18 mouse cellular contexts compared by ENCODE assay signal in the genomic region with DNA sequence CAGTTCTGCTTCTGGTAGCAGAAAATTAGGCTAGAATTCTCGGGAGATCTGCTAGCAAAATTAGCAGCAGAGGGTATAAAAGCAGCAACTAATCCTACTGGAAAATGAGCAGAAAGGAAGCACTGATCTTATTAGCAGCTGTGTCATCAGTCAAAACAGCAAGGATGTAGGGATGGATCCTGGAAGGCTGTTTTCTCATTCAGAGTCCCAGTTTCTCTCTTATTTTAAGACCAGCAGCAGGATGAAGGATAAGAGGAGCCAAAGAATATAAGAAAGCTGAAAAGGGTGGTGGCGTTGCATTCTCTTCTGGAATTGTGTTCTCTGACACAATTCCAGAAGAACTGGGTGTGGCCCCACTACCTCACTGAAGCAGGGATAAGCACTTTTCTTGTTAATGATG.
DNase-seq lines count a peak whose midpoint lies in the region; ATAC-seq lines count a peak whose summit lies in the region.
"Had no signal": no experiment of that assay in that cellular context is flagged by ENCODE, and none has a peak within 500 bp of the region (broad histone marks: within the 10 kb centered on the region; RNA-seq: fewer than 3 reads in every experiment).

No protein-coding gene starts in this region.

- no peaks in the 10 kb centered on the region for H3K36me3 ChIP-seq in hindbrain, embryonic 16.5 days (ENCODE audit: control insufficient read depth, insufficient read depth, low read length)
- H3K36me3 ChIP-seq in hindbrain, embryonic 13.5 days = no peaks in the 10 kb centered on the region
- H3K36me3 ChIP-seq in neural tube, embryonic 13.5 days = no peaks in the 10 kb centered on the region
- H3K36me3 ChIP-seq: embryonic facial prominence, embryonic 12.5 days; forebrain, embryonic 12.5 days; heart, embryonic 12.5 days had no signal

- H3K9ac ChIP-seq in hindbrain, embryonic 16.5 days (ENCODE audit: low read depth, low read length) = no peak overlapping the region
- H3K9ac ChIP-seq in hindbrain, embryonic 13.5 days = no peak overlapping the region
- no peak overlapping the region for H3K9ac ChIP-seq in neural tube, embryonic 13.5 days
- H3K9ac ChIP-seq: embryonic facial prominence, embryonic 12.5 days; forebrain, embryonic 12.5 days; heart, embryonic 12.5 days had no signal

- no peak for DNase-seq in neural tube, embryonic 10.5 days (ENCODE audit: extremely low spot score, low spot score)
- peak; percentile 33 for DNase-seq in brain, adult 2 months (ENCODE audit: low read depth, low spot score)
- DNase-seq in retina, embryonic 14.5 days (ENCODE audit: low spot score) = no peak
- DNase-seq: adrenal gland, postnatal 14 days; cerebellum, adult 18-20 months; cerebellum, adult 9-11 months; gastrocnemius, adult 2 months; gastrocnemius, postnatal 25 days; kidney, adult 11 months had no signal

- no peak overlapping the region for H3K4me2 ChIP-seq in hindbrain, embryonic 16.5 days (ENCODE audit: low read length)
- H3K4me2 ChIP-seq in hindbrain, embryonic 13.5 days = no peak overlapping the region
- no peak overlapping the region for H3K4me2 ChIP-seq in neural tube, embryonic 13.5 days
- H3K4me2 ChIP-seq: embryonic facial prominence, embryonic 12.5 days; forebrain, embryonic 12.5 days; heart, embryonic 12.5 days had no signal

- no peaks in the 10 kb centered on the region; the same call in 1 of the 2 replicates for H3K9me3 ChIP-seq in hindbrain, embryonic 16.5 days (ENCODE audit: control insufficient read depth, low read length)
- peaks cover 7% of the 10 kb centered on the region; the same call in 1 of the 2 replicates for H3K9me3 ChIP-seq in hindbrain, embryonic 13.5 days
- H3K9me3 ChIP-seq in neural tube, embryonic 13.5 days = peaks cover 7% of the 10 kb centered on the region
- H3K9me3 ChIP-seq: embryonic facial prominence, embryonic 12.5 days; forebrain, embryonic 12.5 days had no signal

- H3K27me3 ChIP-seq in hindbrain, embryonic 16.5 days (replicated peaks; ENCODE audit: control insufficient read depth, insufficient read depth, low read length) = no peaks in the 10 kb centered on the region
- H3K27me3 ChIP-seq in hindbrain, embryonic 13.5 days = no peaks in the 10 kb centered on the region
- no peaks in the 10 kb centered on the region for H3K27me3 ChIP-seq in neural tube, embryonic 13.5 days
- H3K27me3 ChIP-seq: embryonic facial prominence, embryonic 12.5 days; forebrain, embryonic 12.5 days; heart, embryonic 12.5 days had no signal

- H3K4me1 ChIP-seq in hindbrain, embryonic 16.5 days (ENCODE audit: control insufficient read depth, insufficient read depth, low read depth, low read length) = no peaks in the 10 kb centered on the region
- 0 out of 2 replicates have a peak, but pooled peaks cover 6% of the 10 kb centered on the region for H3K4me1 ChIP-seq in hindbrain, embryonic 13.5 days (replicated peaks)
- 0 out of 2 replicates have a peak, but pooled peaks cover 6% of the 10 kb centered on the region for H3K4me1 ChIP-seq in neural tube, embryonic 13.5 days (replicated peaks)
- H3K4me1 ChIP-seq: embryonic facial prominence, embryonic 12.5 days; forebrain, embryonic 12.5 days; heart, embryonic 12.5 days had no signal

- no peak overlapping the region for H3K4me3 ChIP-seq in hindbrain, embryonic 16.5 days (ENCODE audit: low read length)
- no peak overlapping the region for H3K4me3 ChIP-seq in hindbrain, embryonic 13.5 days
- H3K4me3 ChIP-seq in neural tube, embryonic 13.5 days = no peak overlapping the region
- H3K4me3 ChIP-seq: embryonic facial prominence, embryonic 12.5 days; forebrain, embryonic 12.5 days; gastrocnemius, adult 2 months; heart, embryonic 12.5 days had no signal

- no peak overlapping the region for H3K27ac ChIP-seq in hindbrain, embryonic 16.5 days (ENCODE audit: low read depth, low read length)
- H3K27ac ChIP-seq in hindbrain, embryonic 13.5 days = no peak overlapping the region
- peak overlapping the region; percentile 33; the same call in 1 of the 2 replicates for H3K27ac ChIP-seq in neural tube, embryonic 13.5 days (replicated peaks)
- H3K27ac ChIP-seq: embryonic facial prominence, embryonic 12.5 days; forebrain, embryonic 12.5 days; gastrocnemius, adult 2 months had no signal

- 48% methylated on average over 2 of the region's 2 CpGs for WGBS in hindbrain, embryonic 16.5 days
- WGBS in hindbrain, embryonic 13.5 days = 61% methylated on average over 2 of the region's 2 CpGs
- 62% methylated on average over 2 of the region's 2 CpGs for WGBS in neural tube, embryonic 13.5 days

- ATAC-seq in hindbrain, embryonic 16.5 days = 0 out of 2 replicates have a peak, but pooled peaks have one; percentile 30
- ATAC-seq in hindbrain, embryonic 13.5 days (ENCODE audit: low FRiP score) = no peak
- ATAC-seq in neural tube, embryonic 13.5 days (ENCODE audit: low read depth) = no peak
- ATAC-seq in inflammation-experienced regulatory T-cells, adult 6 months = no peak
- ATAC-seq: activated CD4-positive, CD25-positive, alpha-beta regulatory T cell, adult 4 months; forebrain, embryonic 16.5 days had no signal
